Mouse (Mus musculus) urinary bladder, adult 18-20 months (tissue): ENCODE results near the gene Hspb6.

Source experiments
- DNase-seq, 2 experiments: peaks; one replicate each; pipeline ENCODE4 v3.0.0; 2022; ENCODE audit warnings: low spot score in 2 of 2, mixed read lengths in 2 of 2

The Hspb6 gene

DNA sequence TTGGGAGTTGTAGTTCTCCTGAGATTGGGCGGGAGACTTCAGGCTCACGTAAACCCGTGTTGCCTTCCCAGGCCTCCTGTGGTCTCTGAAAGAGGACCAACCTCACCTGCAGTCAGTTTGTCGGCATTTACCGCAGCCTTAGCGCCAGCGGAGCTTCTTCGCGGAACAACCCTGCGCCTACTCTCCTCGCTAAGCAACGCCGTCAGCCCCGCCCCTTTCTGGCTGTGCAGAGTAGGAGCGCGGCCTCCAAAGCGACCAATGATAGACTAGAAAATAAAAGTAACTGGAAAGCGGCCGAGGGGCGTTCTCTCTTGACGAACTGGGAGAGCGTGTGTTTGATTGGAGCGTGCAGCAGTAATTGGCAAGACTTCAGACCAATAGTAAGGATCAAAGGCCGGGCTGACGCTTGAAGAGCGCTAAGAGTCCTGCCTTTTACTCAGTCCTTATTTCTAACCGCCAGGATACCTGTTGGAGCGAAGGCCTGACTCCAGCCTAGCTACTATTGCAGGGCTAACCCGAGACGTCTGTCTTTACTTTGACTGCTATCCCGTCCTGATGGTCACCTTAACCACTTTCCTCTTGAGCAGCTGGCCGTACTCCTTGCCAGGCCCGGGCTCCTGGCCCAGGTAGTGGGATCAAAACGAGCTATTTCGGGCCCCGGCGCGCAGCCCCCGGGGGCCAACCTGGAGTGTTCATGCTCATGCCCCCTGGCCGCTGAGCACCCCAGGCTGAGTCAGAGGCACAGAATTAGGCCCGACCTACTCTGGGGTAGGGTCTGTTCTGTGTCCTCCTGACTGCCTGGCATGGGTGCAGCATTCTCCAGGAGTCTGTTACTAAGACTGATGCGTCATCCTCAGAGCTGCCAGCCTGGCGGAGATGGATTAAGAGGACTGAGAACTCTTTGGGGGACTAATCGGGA lies at the start of gene Hspb6, which contains the start of gene Proser3:
Gene Hspb6 (plus strand): TSS at position 77 of the 919 bp plus-strand sequence.
Gene Proser3 (minus strand): TSS at position 198 of the 919 bp plus-strand sequence.
- DNase-seq: peak; percentile 94 to 96

DNA sequence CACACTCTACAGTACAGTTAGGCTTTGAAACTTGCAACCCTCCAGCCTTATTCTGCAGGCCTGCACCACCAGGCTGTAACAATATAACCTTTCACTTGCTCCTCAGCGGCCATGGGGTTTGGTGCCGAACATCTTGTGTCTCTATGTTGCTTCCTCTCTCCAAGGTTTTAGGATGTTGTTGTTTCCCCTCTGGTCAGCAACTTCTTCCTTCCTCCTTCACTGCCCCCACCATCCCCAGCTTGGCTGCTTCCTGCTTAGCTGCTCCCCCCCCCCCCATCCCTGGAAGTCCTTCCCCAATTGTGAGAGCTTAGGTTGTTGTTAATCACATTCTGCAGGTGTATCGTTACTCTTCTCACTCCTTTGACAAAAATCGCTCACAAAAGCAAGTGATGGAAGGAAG lies 43.9 kb upstream of the Hspb6 start:
- no peak for DNase-seq

DNA sequence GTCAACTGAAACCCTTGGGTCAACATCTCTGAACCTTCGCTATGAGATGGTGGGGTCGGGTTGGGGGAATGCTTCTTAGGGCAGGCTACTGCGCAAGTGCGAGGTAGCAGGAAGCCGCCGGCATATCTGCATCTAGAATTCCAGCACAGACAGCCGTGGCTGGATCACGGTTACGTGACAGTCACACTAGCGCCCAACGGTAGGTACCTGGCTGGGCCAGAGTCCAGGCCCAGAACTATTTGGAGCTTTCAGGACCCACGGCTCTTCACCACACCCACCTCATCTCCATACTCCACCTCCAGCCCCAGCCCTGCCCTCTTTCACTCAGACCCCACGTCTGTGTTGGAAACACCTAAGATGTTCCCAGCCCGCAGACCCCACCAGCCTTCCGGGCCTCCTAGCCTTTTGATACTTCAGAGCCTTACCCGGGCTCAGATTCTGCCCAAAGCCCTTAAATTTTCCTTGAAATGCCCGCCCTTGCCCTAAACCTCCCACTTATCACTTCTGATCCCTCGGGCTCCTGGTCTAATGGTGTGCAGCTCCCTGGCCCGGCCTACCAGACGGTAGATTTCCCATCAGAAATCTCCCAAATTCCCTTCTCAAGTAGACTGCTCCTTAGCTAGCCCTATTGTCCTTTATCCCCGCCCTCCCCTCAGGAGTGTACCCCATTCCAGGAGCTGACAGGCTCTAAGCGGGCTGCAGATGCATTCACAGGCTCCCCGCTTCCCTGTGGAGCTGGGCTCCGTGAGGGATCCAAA lies 36.8 kb upstream of the Hspb6 start:
- no peak for DNase-seq

DNA sequence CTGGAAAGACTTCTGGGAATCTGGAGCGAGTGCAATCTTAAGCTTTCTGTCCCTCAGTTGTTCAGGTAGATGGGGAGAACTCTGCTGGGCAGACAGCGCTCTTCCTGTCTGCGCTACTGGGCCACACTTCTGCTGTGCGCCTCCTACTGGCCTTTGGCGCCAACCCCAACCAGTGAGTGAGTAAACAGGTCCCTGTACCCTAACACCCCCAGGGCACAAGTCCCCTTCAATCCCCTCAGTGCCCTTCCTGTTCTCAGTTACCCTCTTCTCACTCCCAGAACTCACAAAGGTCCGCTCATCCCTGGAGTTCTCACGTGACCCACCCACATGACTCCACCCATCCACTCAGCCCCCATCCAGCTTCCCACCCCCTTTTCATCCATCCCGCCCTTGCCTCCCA lies 33.7 kb upstream of the Hspb6 start:
- DNase-seq: no peak

DNA sequence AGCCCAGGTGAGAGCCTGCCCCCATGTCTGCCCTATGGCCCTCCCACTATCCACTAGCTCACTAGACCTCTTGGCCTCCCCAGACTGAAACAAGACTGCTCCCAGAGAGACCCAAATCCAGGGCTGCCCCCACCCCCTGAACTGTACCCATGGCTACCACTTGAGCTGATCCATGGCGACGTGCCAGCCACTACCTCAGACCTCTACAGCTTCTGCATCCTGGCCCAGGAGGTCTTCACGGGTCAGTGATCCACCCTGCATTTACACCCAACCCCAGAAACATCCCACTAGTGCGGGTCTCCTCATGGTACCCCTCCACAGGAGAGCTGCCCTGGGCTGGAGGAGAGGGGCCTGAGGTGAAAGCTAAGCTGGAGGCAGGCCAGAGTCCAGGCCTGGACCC lies 31.6 kb upstream of the Hspb6 start:
- DNase-seq: no peak

DNA sequence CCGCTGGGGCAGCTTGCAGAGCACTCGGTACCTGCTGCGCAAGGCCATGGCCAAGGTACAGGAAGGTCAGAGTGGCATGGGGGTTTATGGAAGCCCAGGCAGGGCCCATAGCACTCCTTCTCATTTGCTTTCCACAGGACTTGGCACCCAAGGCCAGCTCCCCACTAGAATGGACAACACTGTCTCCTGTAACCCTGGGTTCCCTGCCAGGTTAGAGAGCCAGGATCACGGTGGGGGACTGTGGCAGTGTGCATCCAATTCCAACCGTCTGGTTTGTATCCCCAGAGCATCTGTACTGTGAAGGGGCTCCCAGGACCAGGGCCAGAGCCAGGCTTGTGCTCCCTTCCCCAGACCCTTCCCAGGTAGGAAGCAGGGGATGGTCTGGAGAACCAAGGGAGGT lies 31.1 kb upstream of the Hspb6 start:
- no peak for DNase-seq

DNA sequence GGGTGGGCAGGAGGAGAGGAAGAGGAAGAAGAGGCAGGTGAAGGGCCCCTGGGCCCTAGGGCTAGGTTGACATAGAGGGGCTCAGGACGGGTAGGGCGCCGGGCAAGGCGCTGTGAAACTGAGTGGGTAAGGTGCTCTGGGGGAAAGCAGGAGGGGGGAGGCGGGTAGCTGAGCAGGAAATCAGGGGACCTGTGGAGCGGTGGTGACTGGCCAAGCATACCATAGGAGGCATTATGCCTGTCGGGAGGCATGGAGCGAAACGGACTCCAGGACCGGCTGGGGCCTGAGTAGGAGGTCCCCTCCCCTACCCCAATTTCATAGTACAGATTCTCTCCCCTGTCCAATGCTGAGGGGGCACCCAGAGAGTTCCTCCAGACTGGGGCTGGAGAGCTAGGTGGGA lies 29.1 kb upstream of the Hspb6 start:
- DNase-seq: no peak

DNA sequence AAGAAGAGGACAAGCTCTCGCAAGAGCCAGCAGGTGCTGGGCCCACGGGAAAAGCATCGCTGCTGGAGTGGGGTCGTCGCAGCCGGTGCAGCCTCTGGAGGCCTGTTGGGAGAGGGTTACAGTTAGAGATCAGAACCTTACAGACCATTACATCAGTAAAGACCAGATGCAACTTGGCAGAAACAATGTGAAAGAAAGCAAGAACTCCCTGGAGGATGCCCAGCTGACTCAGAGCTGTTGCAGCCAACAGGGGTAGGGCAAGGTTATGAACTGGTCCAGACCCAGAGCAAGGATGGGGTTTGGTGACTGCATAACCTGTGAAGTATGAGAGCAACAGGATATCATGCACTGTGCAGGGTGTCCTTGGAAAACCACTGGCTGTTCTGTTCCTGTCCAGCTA lies 27.5 kb upstream of the Hspb6 start:
- DNase-seq: no peak

DNA sequence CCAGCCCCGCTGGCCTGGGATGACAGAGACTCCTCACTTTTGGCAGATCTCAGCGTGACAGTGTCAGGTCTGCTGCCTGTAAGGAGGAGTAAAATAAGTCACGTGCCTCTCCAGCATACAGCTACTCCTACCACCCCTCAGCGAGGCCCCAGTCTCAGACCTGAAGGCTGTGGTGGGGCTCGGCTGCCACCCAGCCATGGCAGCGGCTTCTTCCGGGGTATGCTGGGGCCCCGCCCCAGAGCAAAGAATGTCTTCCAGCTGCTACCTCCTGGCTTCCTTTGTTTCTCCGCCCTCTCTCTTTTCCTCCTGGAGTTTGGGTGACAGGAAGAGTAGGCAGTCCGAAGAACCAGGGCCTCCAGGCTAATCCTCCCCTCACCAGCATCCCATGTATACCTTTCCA lies 26.0 kb upstream of the Hspb6 start:
- DNase-seq: no peak

DNA sequence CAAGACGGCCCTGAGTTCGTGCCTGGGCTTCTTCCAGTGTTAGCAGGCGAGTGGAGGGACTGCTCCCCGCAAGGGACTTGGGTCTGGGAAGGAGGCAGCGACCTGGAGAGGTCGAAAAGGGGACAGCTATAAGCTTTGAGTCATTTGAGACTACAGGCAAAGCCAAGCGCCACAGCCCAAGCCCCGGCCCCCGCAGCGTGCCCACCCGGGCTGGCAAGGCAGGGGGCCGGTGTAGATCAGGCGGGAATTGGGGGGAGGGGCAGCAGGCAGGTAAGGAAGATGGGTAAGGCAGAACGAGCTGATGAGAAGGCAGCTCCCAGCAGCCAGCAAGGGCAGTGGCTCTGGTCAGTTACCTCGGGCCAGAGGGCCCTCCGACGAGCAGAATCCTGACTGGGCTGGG lies 25.6 kb upstream of the Hspb6 start:
- DNase-seq: no peak

DNA sequence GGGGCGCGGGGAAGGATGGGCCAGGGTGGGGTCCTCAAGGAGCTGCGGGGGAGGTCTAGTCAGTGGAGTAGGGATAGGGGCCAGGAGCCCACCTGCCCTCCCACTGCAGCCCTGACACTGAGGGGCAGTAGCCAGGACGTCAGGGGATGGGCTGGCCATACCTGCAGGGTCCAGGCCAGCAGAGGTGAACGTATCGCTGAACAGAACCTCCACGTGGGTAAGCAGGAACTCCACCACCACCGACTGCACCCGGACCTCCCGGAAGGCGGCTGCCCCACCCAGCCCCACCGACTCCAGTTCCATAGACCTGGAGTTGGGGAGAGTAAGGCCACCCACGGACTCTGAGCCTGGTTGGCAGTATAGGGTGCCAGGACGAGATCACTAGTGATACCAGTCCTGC lies 25.0 kb upstream of the Hspb6 start:
- DNase-seq: no peak

DNA sequence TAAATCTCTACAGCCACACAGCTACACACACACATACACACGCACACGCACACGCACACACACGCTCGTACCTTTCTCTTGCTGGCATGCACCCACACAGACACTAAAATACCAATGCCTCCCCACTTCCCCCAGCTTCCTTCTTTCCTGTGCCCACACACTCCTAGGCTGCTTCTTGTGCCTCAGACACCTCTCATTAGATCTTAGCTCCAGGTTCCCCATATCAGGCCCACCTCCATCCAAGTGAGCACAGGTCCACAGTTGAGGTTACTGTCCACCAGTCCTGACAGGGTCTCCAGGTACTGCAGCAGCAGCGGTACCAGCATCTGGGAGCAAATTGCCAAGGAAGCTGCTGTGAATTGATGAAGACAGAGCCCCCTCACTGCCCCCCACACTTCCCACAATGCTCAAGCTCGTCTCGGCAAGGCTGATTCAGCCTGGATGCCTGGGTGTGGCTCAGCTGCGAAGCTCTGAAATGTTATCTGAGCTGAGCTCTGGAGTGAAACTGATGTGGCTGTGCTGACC lies 20.6 kb upstream of the Hspb6 start:
- no peak for DNase-seq

DNA sequence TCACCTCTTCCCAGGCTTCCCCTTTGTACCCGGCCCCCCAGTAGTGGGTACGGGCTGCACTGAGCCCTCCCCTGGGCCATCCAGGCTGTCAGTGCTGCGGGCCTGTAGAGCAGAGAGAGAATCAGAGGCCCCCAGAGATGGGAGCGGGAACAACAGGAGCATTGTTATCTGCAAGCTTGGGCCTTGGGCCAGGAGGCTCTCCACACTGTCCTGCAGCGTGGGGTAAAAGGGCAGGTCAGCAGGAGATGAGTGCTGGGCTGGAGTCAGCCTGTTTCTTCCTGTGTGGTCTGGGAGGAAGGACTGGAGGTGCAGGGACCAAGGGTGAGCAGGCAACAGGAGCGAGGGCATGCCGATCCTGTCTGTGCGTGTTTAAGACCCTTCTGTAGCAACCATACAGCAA lies 19.0 kb upstream of the Hspb6 start:
- DNase-seq: no peak

DNA sequence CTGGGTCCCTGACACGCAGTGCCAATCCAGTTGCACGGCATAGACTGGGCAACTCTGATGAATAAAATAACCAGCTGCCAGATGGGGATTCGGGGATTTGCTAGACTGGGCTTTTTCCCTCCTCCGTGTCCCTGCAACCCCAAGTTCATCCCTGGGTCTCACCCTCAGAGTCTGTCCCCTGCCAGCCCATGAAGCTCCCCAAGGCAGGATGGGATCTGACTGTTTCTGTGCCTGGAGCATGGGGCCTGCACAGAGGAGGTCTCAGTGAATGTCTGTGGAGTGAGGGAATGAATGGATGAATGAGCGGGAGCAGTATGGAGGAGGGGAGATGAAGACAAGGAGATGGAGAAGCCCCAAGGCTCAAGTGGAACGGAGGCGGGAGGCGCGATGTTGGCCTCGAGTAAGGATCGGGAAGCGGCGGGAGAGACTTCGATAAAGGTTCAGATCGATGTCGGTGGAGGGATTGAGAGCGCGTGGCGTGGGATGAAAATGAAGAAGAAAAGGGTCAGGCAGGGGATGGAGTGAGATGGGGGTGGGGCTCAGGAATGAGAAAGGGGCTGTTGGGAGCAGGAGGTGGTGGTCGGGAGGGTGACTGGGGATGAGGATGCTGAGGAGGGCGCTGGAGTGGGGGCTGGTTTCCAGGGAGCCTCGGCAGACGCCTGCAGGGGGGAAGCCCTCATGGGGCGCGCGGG lies 17.9 kb upstream of the Hspb6 start:
- DNase-seq: no peak

DNA sequence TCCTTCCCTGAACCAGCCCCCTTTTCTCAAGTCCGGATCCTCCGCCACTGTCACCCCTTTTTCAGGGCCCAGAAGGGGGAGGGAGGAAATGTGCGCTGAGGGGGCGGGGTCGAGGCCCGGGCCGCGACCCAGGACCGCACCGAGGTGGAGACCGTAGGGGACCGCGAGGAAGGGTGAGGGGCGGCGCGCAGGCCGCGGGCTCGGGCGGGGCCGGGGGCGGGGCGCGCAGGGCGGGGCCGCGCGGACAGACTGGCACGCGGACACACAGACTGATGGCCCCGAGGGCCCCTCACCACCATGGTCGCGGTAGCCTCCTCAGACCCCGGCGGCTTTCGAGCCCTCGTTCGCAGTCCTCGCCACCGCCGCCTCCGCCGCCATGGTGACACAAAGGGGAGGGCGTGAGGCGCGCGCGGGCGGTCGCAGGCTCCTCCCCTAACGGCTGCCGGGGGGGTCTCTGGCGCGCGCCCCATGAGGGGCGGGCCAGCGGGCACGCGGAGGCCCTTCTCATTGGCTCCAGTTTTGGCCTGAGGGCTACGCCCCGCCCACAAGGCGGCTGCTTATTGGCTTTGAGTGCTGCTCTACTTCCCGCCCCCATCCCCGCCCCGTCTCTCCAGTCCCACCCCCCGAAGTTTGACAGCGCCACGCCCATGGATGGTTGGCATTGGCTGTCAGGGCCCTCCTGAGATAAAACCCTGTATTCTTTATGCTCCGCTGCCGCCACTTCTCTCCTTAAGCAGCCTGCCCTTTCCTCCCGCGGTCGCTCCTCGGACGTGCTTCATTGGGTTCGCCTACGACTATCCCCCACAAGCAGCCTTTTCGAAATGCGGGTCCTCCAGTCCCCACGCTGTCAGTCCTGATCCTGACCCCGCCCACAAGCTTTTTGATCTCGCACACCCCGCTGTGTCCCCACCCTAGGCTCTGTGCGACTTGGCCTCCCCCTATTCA lies 17.1 kb upstream of the Hspb6 start, which contains the start of gene Arhgap33:
Gene Arhgap33 (minus strand): TSS at position 428 of the 945 bp plus-strand sequence.
- peak; percentile 90 for DNase-seq

DNA sequence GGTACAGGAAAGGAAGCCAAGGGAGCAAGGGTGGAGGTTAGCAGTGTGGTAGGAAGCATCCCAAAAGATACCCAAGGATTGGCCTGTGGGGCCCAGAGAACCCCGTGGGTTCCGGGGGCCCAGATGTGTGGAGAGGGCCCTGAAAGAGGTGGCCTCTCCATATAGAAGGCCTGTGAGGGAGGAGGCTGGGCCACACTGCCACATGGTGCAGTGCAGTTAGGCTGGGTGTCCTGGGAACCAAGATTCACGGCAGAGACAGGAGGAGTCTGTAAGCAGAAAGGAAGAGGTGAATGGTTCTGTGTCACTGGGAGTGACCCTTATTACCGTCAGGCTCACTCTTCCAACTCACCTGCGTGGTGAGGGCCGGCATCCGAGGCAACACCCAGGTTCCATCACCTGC lies 11.4 kb upstream of the Hspb6 start:
- DNase-seq: no peak

DNA sequence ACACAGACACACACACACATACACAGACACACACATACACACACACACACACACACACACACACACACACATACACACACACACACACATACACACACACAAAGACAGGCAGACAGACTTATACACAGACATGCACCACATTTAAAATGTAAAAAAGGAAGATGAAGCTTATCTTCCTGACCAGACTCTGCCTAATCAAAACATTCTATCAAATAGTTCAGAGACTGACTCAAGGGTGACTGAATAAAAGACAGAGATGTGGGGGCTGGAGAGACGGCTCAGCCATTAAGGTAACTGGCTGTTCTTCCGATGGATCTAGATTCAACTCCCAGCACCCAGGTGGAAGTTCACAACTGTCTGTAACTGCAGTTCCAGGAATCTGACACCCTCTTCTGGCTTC lies 7.7 kb upstream of the Hspb6 start:
- no peak for DNase-seq

DNA sequence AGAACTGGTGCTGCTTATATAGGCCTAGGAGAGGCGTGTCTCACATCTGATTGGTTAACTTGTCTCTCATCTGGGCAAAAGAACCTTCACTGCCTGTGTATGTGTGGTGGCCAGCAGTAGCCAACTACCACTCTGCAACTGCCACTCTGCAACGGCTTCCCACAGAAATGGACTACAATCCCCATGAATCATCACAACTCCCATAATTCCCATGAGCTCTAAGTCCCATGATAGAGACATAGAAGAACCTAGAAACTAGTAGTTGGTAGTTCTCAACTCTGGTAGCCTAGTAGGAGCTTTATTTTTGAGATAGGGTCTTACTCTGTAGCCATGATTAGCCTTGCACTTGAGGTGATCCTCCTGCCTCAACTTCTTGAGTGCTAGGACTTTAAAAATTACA lies 2.1 kb upstream of the Hspb6 start:
- DNase-seq: no peak

DNA sequence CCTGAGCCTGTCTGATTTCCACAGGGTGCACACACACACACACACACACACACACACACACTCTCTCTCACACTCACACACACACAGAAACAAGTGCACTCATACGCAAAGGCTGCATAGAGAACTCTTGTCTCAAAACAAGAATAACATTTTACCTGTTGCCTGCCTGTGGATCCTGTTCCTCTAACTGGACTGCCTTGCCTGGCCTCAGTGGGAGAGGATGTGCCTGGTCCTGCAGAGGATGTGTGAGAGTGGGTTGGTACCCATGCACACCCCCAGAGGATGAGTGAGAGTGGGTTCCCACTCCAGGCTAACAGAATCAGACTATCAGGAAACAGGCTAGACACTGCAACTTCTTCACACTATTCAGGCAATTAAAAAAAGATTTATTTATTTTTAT lies 1.4 kb upstream of the Hspb6 start:
- DNase-seq: no peak

DNA sequence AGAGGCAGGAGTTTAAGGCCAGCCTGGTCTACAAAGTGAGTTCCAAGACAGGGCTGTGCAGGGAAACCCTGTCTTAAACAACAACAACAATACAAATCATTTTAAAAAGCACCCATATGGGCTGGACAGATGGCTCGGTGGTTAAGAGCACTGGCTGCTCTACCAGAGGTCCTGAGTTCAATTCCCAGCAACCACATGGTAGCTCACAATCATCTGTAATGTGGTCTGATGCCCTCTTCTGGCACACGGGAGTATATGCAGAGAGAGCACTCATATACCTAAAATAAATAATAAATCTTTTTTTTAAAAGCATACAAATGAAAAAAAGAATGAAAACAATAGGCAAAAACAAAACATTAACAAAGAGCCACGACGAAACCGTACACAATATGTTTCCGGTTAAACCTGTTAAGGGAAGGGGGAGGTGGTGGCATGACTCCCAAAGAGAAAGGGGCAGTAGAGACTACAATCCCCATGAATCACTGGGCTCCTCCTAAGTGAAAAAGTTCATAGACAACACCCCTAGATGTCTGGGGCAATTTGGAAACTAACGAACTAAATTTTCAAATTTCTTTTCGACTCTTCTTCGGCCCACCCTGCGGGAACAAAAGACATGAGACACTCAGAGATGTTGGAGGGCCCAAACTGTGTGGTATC lies 405 bp upstream of the Hspb6 start:
- no peak for DNase-seq
